Mouse (Mus musculus) embryonic fibroblast, embryonic 13.5 days (primary cell): ENCODE measurements around the gene Tmtc2.

Experiments
- CTCF ChIP-seq: IDR thresholded peaks from 2 replicates; pipeline ENCODE4 v1.5.1; 2011; ENCODE audit warnings: mild to moderate bottlenecking, control low read depth, low read length, moderate library complexity, borderline replicate concordance; ENCODE audit not compliant: insufficient read depth
- POLR2A ChIP-seq: IDR thresholded peaks from 2 replicates; pipeline ENCODE4 v1.6.1; 2011; ENCODE audit warnings: low read depth, mild to moderate bottlenecking, control low read depth, low read length, moderate library complexity

DNA sequence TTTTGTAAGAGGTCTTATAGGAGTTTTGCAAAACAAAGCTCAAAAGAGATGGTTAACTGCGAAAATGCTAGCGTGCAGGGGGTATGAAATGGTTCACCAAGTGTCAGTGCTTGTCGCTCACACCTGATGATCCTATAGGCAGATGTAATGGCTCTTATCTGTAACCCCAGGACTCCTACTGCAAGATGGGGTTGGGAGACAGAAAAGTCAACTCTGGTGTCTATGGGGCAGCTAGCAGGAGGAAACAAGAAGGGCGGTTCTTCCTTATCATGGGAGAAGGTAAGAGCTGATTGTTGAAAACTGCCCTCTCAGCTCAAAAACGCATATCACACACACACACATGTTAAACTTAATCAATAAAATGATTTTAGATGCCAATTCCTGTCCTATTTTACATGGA is 351.3 kb downstream of the Tmtc2 start:
- TF ChIP-seq CTCF (no peak), POLR2A (no peak)
